Mouse (Mus musculus) embryonic fibroblast, embryonic 13.5 days (primary cell): ENCODE measurements around the gene P4ha2.

Experiments used
- CTCF ChIP-seq: IDR thresholded peaks from 2 replicates; pipeline ENCODE4 v1.5.1; 2011; ENCODE audit warnings: mild to moderate bottlenecking, control low read depth, low read length, moderate library complexity, borderline replicate concordance; ENCODE audit not compliant: insufficient read depth
- POLR2A ChIP-seq: IDR thresholded peaks from 2 replicates; pipeline ENCODE4 v1.6.1; 2011; ENCODE audit warnings: low read depth, mild to moderate bottlenecking, control low read depth, low read length, moderate library complexity

- no peak for TF ChIP-seq POLR2A
- TF ChIP-seq CTCF = no peak
These were observed 8.2 kb upstream of the P4ha2 start for GRCm38 (mm10) chr11:54091726-54092125.
